Mouse (Mus musculus) frontal cortex, postnatal 14 days (tissue): ENCODE data around the gene Acoxl.

Source experiments
- DNase-seq, 2 experiments: peaks; one replicate each; pipeline ENCODE4 v3.0.0; 2022; ENCODE audit warnings: low spot score in 2 of 2

Gene Acoxl

DNA sequence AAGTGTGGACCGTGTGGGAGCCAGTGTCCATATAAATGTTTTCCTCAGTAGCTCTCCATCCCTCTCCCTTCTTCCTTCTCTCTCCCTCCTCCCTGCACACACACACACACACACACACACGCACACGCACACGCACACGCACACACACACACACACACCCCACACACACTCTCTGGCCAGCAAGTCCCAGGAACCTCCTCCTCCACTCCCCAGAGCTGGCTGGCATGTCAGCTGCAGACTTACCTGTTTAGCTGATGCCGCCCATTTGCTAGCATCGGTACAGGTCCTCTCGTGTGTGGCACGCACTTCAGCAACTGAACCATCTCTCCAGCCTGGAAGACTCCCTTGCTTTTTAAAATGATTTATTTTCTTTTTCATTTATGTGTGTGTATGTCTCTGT is 280.3 kb downstream of the Acoxl start:
- no peak for DNase-seq

DNA sequence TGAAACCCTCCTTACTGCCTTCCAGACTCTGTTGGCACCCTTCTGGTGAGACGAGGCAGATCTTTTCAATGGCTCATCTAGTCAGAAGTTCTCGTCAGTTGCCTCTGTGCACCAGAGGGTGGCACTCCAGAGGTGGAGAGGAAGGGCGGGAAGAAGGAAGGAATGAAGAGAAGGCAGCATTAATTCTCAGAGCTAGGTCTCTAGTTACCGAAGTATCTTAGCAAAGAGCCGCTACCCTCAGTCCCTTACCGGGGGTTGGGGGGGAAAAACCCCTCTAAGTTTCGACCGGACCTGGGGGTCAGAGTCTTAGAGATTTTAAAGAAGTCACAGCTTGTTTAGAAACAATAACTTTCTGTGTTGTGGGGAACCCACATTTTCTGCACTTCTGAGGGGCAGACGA is 283.8 kb downstream of the Acoxl start:
- DNase-seq: peak in 1 of 2 experiments; percentile 49

DNA sequence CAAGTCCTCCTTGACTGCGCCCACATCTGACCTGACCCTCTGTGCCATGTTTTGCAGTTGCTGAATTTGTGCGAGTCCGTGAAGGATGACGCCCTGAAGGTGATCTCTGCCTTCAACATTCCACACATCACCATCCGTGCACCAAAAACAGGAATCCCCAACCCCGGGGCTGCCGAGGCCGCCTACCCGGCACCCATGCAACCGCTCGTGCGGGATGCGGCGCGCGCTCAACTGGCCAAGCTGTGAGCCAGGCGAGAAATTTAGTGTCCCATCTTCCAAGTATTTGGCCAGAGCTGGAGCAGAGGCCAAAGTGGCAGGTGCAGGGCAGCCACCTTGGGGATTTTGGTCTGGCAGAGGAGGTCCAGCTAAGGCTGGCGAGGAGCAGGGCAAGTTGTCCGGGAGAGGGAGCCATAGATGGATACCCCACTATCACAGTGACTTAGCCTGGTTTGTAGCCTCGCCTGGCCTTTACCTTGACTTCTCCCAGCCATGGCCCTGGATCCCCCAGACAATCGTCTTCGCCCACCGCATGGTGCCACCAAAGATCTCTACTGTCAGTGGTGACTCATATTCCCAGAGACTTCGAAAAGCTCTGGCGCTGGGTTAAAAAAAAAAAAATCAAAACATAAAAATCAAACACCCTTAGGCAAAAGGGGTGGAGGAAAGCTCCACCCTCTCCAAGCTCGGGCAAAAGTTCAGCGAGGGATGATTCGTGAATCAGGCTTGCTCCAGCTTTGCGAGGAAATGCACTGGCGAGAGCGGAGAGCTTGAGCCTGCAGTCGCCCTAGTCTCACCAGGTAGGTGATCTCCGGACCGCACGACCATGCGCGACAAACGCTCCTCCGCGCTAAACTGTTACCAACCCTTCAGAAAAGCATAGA is 284.5 kb downstream of the Acoxl start:
- peak in 1 of 2 experiments; percentile 22 for DNase-seq

DNA sequence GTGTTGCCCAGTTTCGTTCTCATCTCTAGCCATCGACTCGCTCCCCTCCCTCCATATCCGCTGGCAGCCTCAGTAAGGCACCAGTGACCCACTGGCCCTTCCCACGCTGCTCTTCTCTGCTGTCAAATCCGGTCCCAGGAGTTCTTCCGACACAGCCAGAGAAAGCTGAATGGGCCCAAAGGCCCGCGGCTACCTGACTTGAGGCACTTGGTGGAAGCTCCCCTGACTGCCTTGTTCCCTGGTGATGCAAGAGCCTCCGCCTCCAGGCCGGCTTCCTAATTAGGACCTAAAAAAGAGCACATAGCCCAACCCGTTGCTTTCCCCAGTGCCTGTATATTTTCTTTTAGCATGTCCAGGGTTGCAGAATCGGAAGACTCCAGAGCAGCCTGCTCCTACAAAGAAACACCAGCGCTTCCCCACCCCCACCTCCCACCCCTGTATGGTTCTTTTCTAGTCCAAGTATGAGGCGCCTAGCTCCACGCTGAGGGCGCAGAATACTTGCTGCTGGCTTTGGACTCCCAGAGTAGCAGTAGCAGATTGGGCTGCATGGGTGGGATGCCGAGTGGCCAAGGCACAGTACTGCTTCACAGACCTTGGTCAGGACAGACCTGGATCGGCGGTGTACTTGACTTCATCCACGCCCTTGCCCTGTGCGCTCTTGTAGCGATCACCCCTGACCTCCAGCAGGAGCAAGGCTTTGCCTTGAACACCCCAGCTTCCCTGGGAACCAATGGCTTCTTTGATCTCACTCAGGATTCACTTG is 285.4 kb downstream of the Acoxl start:
- DNase-seq: no peak

DNA sequence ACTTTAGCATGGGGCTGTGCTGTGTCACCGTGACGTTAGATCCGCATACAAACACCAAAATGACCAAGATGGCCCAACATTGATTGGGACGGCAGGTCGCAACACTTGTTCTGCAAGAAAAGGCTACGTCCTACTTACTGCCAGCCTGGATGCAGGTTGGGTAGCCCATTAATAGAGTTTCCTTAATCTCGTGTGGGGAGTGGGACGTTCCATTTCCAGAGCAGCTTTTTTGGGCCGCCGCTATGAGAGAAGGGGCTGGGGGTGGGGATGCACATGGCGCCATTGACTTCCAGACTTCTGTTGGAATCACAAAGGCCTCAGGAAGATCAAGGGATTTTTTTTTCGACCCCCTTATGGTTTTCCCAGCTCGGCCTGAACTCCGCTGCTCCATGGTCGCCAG is 286.0 kb downstream of the Acoxl start:
- no peak for DNase-seq

DNA sequence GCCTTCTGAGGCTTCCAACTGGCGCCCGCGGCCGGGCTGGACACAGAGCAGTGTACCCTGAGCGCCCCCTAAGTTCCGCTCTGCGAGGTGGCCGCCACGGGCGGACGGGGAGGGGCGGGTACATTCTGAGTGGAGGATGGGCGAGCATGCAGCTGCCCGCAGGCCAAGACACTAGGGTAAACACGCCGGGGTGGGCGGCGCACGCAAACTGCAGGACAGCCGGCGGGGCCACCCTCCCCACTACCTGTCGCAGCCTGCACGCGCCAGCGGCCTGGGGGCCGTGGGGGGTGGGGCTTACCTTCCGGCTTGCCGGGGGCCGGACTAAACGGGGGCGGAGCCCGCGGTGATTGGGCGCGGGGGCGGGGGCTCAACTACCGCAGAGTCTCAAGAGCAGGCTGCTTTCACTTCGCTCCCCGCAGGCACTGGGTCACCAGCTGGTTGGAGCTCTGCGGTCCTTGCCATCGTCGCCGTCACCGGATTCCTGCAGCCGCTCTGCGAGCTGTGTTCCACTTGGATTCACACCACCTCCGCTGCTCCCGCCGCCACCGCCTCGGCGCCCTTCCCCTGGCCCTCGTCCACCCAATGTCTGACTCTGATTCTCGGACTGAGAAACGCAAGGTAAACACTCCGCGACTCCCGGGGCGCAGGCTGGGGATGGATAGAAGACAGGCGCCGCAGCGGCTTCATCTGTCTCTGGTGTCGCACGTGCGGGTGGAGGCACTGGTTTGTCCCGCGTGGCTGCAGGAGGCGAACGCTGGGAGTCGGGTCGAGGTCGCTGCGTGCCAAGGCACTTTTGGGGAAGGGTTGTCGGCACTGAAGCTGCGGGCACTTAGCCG is 287.2 kb downstream of the Acoxl start, which contains the start of gene Bcl2l11:
Gene Bcl2l11, plus strand, starts transcription at position 404 of the 836 bp plus-strand sequence.
- DNase-seq: peak; percentile 81 to 85

DNA sequence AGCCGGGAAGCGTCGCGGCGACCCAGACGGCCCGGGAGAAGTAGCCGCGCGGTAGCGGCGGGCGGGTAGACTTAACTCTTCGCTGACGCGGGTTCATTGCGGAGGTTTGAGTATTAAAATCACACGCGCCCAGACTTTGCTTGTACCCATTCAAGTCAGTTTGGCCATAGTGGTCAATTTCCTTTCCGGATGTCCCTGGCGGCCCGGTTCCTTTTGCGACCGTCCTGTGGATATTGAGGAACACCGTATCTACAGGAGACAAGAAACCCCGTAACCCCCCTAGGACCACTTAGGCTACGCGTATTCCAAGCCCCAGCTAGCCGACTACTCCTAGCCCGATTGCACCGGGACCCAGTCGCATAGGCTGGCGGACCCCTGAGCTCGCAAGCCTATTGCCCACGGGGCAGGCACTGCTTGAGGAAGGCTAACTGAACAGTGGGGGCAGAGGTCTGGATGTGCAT is 287.9 kb downstream of the Acoxl start:
- peak in 1 of 2 experiments; percentile 22 for DNase-seq

DNA sequence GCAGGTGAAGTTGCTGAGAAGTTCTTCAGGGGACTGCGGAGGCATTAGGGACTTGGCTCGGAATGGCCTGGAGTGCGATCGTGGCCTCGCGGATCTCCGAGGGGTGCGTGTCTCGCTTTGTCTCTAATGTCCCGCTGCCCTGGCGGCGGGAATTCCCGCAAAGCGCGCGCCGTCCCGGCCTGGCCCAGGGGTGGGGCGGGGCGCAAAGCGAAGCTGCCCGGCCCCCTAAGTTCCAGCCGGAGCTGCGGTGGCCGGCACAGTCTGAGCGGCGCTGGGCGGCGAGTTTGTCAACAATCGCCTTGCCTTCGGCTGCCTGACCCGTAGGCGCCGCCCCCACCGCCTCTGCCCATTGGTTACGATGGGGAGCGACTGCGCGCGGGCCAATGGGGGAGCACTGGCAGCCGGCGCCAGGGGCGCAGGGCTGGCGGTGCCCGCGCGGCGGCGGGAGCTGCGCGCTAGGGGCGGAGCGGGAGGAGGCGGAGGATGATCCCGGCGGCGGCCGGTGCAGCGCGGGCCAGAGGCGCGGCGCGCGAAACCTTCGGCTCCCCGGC is 288.5 kb downstream of the Acoxl start:
- DNase-seq: peak; percentile 71 to 83

DNA sequence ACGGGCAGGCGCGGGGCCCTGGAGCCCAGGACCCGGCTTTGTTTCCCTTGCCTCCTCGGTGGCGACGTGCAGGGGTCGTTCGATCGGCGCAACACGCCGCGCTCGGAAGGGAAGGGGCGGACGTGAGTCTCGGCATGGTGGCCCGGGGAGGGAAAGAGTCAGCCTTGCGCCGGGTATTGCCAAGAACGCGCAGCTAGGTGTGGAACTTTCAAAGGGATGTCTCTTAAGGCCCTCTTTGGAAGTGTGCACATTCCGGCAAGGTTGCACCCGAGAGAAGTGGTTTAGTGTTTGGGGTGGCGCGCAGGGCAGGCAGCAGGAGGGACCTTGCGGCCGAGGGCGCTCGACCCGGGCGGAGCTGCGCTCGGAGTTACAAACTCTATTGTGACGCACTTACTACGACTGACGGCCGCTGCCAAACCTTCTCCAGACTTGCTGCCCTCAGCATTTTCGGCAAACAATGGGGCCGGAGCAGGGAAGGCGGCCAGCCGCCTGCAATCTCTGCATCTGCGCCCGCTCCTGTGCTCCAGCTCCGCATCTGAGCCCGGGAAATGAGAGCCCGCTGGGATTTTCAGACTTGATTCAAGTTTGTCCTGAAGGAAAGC is 289.1 kb downstream of the Acoxl start:
- DNase-seq: peak in 1 of 2 experiments; percentile 46

DNA sequence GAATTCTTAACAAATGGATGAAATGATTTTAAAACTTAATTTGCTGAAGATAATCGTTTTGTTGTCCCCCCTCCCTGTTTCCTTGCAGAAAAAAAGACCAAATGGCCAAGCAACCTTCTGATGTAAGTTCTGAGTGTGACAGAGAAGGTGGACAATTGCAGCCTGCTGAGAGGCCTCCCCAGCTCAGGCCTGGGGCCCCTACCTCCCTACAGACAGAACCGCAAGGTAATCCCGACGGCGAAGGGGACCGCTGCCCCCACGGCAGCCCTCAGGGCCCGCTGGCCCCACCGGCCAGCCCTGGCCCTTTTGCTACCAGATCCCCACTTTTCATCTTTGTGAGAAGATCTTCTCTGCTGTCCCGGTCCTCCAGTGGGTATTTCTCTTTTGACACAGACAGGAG is 289.9 kb downstream of the Acoxl start:
- no peak for DNase-seq

DNA sequence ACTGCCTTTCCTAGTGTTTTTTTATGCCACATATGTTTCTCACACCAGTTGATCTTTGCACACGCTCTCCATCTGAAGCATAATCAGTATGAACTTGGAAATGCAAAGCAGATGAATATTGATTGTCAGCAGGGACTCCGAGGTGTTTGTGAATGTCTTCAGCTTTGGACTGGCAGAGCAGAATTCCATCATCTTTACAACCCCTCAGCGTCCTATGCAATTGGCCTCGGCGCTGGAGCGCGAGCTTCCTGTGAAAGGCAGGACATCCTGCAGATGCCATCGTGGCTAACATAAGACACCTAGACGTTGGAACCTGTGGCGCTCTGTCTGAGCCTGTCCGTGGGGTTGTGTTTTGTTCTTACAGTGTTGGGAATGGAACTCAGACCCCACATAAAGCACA is 292.8 kb downstream of the Acoxl start:
- no peak for DNase-seq

DNA sequence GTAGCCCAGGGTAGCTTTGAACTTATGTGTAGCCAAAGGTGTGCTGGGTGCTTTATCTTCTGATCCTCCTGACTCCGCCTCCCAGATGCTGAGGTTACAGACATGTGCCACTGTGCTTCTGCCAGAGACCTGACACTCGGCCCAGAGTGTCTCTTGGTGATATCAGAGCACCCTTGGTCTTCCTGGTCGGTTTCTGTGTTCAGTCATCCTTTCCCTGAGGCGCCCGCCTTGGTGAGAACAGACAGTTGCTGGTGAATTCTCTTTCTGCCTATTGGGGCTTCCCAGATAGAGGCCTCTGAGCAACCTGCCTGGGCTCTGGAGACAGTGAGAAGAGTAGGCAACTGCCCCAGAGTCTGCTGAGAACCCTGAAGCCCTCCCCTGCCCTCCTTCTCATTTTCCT is 294.0 kb downstream of the Acoxl start:
- DNase-seq: no peak

DNA sequence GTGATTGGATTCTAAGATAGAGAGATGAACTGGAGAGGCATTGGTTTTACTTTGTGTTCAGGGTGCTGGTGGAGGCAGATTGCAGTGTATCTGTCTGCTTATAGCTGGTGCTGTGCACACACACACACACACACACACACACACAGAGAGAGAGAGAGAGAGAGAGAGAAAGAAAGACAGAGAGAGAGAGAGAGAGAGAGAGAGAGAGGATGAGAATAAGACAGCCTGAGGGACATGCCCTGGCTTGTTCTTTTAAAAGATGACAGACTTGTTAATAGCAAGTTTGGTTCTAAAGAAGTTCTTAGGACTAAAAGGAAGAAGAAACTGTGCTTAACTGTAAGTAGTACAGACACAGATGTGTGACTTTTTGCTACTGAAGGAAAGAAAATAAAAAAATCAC is 295.2 kb downstream of the Acoxl start:
- DNase-seq: no peak

DNA sequence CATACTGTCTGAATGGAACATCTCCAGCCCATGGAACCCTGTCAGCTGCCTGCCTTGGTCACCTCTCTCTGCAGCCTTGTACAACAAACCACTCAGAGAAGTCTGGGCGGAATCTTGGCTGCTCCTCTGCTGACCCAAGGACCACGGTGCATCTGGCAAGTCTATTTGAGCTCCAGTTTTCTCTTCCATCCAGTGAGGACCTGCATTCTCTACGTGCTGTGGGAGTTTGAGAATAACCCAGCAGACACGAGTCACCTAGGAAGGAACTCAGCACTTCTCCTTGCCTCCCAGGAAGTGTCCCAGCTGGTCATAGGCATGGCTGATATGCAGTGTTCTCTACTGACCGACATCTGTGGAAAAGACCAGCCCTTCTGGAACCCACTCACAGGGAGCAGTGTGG is 295.8 kb downstream of the Acoxl start:
- DNase-seq: no peak

DNA sequence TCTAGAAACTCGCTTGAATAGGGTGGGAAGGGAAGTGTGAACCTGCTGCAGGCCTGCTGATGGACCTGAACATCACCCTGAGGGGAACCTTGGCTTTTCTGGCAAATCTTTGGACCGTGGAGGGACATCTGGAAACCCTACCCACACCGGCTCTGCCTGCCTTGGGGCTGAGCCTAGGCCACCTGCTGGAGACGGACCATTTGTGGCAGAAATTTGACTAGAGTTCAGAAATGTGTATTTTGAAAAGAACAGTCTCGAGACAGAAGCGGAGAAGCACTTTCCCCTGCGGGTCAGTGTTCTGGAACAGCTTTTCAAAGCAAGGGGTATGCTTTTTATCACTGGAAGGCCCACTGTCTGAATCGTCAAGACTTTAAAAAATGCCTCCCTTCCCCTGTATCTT is 296.3 kb downstream of the Acoxl start:
- DNase-seq: no peak

DNA sequence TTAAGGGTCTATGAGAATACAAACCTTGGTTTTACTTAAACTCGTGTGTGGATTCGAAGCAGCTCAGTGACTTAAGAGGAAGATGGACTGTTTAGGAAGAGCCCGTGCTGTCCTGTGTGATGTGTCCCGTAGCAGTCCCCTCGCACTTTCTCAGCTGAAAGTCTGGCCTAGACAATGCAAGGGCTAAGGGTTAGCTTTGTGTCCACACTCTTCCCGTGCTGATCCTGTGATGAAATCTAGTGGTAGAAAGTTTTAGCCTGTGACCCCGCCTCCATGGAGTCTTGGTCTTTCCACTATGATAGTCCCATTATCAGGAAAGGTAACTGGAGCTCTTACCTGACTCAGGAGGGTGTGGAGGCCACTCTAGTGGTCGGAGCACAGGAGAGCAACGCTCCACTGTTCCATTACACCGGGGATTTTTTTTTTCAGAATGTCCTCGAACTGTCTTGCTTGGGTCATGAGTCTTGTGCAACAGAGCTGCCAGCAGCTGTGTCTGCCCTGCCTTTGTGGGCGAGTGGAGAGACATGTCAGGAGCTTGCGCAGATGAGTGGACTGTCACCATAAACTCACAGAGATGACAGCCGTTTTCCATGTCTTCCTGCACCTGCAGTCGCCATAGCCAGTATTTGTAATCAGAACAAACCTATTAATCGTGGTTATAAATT is 298.2 kb downstream of the Acoxl start:
- DNase-seq: no peak

DNA sequence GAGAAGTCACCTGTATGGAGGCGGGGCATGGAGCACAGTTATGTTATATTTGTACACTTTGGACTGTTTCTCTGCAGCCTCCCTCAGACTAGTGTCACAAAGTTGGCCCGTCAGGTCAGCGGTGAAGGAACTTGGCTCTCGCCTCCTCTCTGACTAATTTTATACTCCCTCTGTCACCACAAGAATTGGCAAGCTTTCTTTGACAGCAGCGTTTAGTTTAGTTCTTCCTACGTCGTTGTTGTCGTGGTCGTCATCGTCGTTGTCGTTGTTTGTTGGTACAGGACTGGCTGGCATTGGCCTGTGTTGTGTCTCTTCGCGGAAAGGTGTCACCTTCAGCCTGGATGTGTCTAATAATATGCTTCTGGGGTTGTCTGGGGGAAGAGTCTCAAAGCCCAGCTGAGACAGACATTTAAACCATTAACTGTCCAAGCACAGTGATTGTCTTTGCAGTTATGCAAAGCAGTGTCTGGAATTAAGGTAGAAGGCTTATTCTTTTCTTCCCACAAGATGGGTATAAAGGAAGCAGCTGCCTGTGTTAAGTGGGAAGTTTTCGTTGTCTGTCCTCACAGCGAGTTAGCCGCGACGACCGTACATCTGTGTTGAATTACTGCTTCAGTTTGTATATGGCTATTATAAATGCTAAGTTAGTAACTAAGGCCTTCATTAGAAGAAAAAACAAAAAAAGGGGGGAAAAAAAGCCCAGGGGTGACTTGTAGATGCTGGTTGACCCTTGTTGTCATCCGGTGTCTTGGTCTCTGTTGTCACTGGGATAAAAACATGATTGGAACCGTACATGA is 299.0 kb downstream of the Acoxl start:
- DNase-seq: no peak

DNA sequence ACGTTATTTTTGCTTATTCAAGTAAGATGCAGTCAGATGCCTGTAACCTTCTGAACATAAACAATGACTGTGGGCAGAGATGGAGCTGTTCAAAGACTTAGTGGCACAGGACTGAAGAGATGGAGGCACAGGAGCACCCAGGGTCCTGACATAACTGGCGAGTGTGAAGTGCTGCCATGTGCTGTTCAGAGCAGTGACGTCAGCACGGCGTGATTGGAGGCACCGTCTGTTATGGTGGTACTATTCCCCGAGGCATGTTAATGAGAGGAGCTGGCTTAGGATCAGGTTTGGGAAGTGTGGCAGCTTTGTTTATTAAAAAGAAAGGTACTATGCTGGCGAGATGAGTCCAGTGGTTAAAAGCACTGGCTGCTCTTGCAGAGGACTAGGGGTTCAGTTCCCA is 300.2 kb downstream of the Acoxl start:
- no peak for DNase-seq

DNA sequence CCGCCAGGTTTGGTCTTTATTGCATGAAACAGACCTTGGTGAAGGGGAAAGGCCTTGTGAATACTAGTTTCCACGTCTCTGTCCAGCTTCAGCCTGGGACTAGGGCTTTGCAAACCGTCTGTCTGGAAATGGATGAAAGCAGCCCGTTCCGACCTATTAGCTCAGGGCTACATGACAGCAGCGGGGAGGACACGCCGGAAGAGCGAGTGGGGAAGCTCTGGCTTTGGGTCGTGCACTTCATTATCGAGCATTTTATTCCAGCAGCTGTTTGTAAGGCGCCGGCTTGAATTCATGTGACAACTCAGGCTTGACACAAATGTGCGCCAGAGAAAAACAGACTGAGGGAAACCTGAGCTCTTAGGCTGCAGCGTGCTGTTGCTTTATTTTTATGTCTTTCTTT is 301.1 kb downstream of the Acoxl start:
- no peak for DNase-seq

DNA sequence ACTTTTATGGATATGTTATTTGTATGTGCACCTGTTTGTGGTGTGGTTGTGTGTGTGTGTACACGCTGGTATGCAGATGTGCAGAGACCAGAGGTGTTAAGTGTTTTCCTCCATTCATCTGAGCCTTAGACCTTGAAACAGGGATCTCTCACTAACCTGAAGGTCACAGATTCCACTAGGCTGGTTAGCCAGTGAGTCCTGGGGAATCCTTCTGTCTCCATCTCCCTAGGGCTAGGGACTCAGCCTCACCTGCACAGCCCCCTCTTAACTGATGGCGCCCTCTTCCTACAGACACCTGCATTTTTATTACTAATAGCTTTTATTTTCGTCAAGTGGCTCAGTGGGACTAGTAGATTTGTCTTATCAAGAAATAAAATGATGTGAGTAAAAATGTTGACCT is 301.5 kb downstream of the Acoxl start:
- DNase-seq: no peak
